Mouse (Mus musculus): ENCODE measurements around the gene Efcab6.
"Not testable (repeated sequence)": the region's sequence is repeated elsewhere in the genome, so short reads cannot be mapped to it uniquely, and the experiment has no call there.

The Efcab6 gene

DNA sequence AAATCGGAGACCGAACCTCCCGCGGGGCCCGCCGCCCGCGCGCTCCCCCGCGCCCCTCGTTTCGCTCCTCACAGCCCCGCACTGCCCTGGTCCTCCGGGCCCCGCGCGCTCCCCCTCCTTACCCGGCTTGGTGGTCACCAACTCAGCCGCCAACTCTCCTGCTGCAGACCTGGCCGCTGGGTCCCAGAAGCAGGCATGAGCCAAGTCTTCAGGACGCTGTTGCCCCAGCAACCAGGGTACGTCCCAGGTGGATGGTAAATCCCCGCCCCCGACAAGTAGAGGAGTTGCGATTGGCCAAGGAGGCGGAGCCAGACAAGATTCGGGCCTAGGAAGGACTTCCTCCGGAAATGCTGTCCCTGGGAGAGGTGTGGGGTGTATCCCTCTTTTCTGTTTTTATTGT, at the start of gene Efcab6:
TSS of gene Efcab6 (minus strand) at position 240 of the 400 bp plus-strand sequence.
- no peak for DNase-seq (ENCODE audit: low spot score)

- DNase-seq (ENCODE audit: low spot score), result no peak
Measured at GRCm38 (mm10) chr15:84113873-84114272, 48.7 kb upstream of the Efcab6 start.

- DNase-seq (ENCODE audit: low spot score), result no peak
Measured at GRCm38 (mm10) chr15:84108899-84109298, 43.7 kb upstream of the Efcab6 start.

- DNase-seq (ENCODE audit: low spot score), result no peak
Measured at GRCm38 (mm10) chr15:84105924-84106500, 40.8 kb upstream of the Efcab6 start.

DNA sequence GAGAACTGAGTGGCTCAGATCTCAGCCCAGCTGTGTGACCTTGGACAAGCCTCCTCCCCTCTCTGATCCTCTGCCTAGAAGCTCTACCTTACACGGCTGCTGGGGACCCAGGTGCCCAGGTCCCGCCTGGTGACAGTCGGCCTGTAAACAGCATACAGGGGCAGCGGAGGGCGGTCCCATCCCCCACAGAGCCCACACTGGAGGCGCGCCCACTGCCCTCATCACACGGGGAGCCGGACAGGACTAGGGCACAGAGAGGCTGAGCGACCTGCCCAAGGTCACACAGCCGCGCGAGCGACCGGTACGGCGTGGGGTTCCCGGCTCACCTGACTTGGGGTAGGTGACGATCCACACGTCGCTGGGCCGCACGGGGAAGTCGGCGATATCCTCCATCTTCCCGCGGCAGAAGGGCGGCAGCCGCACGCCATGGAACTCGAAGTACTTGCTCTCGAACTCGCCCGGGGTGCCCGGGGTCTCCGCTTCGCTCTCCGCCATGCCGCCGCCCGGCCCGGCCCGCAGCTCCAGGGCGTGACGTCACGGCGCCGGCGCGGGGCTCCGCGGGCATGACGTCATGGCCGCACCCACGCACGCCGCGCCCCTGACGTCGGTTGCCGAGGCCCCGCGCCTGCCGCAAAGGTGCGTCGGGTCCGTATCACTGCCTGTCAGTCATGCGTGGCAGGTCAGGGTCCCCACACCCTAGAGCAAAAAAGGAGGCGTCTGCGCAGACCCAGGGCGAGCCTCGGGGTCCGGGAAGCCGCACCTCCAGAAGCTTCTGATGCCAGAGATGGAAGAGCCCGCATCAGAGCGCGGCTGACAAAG, 40.1 kb upstream of the Efcab6 start, which contains the start of gene Sult4a1:
TSS of gene Sult4a1 (minus strand) at position 650 of the 819 bp plus-strand sequence.
- DNase-seq (ENCODE audit: low spot score), result no peak

DNA sequence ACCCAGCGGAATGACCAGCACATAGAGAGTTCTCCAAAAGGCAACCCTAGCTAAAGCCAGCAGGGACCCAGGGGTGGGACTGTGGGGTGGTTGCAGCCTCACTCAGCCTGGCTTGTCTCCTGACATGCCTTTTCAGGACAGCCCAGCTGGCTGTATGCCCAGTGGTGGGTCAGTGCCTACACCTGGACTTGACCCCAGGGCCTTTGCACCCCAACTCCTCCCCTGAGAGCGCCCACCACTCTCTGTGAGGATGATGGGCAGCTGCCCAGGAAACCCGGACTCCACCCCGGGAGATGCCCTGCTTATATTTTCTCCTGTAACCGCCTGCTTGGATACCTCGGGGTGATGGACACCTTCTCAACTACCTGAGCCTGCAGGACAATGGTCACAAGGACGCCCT, 39.4 kb upstream of the Efcab6 start:
- DNase-seq (ENCODE audit: low spot score), result no peak

- not testable (repeated sequence) for DNase-seq (ENCODE audit: low spot score)
Measured at GRCm38 (mm10) chr15:84097536-84097935, 32.4 kb upstream of the Efcab6 start.

DNA sequence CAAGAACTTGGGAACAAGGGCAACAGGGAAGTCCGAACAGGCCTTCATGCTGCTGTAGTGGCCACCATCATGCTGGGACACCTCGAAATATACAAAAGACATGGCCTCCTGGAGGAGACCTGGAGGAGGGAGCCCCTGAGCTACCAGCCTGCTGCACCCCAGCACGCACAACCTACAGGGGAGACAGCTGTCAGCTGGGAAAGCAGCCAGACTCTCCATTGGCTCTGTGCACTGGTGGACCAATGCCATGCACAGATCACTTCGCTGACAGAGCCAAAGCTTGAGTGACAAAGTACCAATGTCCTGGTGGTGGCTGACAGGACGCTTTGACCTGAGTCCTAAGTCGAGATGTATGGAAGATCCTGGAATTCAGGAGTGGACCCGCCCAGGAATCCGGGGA, 30.9 kb upstream of the Efcab6 start:
- DNase-seq (ENCODE audit: low spot score), result no peak

DNA sequence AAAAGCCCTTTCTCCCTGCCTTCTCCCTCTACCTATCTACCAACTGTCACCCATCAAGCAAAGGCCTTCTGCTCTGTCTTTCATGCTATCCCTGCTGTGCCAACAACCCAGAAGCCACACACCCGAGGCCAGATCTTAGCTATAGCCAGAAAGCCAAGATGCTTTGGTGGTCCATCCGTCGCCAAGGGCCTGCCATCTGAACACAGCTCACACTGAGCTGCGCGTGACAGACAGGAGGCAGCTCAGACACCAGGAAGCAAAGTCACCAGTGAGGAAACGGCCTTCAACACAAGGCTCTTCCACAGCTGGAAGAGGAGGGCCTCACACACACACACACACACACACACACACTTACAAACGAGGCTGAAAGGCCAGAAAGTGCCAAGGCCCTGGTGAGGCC, 29.7 kb upstream of the Efcab6 start:
- no peak for DNase-seq (ENCODE audit: low spot score)

- no peak for DNase-seq (ENCODE audit: low spot score)
Measured at GRCm38 (mm10) chr15:84086775-84087174, 21.6 kb upstream of the Efcab6 start.

DNA sequence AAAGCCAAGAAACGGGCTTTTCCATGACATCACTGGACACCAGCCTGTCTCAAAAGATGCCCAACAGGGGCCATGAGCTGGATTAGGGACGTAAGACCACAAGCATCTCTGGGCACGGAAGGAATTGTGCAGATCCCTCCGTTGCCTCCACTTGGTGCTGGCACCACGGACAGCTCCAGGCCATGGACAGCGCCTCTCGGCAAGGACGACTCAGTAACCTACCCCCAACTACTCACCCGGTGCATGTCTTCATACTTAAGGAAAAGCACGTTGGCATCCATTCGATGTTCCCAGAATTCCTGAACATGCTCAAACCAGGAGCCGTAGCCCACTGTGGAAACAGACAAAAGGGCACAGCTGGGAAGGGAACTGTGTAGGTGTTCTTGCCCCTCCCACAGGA, 21.2 kb upstream of the Efcab6 start:
- DNase-seq (ENCODE audit: low spot score), result no peak

DNA sequence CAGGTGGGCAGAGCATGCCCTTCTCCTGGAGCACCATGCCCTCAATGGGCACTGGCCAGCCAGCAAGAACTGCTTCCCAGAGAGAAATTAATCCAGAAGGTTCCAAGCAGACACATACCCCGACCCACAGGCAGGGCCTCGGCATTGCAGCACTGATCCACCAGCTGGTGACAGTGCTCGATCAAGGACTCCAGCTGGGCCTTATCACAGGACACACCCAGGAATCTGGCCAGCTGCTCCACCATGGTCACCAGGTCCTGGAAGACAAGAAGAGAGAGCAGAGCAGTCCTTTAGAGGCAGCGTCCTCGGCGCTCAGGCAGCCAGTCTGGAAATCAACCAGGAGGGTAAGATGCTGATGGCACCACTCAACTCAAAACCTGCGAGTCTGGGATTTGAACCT, 14.9 kb upstream of the Efcab6 start:
- DNase-seq (ENCODE audit: low spot score), result no peak

- no peak for DNase-seq (ENCODE audit: low spot score)
Measured at GRCm38 (mm10) chr15:84079519-84079918, 14.3 kb upstream of the Efcab6 start.

- DNase-seq (ENCODE audit: low spot score), result no peak
Measured at GRCm38 (mm10) chr15:84078667-84079066, 13.5 kb upstream of the Efcab6 start.

DNA sequence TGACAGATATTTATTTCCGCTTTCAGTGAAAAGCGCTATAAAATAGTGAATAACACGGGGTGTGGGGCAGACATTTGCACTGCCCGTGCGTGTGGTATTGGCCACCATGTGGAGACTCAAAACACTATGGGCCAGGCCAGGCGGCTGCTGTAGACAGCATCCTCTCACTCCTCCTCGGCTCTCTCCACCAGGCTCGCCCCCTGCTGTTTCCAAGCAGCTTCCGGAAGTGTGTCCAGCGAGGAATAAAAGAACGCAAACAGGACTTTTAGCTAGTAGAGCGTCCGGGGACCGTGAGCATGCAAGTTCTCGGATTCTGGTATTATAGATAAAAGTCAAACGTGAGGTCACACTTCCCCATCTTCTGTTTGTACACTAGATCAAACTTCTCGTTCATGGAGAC, 12.0 kb upstream of the Efcab6 start:
- no peak for DNase-seq (ENCODE audit: low spot score)

DNA sequence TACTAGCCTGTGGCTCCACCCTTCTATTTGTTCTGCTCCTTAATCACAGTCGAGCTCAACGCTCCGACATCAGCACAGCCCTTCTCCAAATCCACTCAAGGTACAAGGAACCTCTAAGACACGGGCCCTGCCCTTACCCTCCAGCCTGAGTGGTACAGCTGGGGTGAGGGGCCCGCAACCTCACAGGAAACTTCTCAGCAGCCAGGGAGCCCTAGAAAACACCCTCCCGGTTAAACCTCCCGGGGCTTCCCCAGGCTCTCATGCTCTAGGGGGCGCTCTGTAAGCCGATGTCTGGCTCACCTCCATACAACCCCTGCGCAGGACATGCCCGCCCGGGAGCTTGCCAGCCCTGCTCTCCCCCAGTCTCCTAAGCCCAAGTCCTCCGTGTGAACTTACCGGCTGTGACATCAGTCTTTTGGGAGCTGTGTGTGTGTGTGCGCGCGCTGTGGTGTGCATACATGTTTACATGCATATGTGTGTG, 9.6 kb upstream of the Efcab6 start:
- DNase-seq (ENCODE audit: low spot score), result no peak

DNA sequence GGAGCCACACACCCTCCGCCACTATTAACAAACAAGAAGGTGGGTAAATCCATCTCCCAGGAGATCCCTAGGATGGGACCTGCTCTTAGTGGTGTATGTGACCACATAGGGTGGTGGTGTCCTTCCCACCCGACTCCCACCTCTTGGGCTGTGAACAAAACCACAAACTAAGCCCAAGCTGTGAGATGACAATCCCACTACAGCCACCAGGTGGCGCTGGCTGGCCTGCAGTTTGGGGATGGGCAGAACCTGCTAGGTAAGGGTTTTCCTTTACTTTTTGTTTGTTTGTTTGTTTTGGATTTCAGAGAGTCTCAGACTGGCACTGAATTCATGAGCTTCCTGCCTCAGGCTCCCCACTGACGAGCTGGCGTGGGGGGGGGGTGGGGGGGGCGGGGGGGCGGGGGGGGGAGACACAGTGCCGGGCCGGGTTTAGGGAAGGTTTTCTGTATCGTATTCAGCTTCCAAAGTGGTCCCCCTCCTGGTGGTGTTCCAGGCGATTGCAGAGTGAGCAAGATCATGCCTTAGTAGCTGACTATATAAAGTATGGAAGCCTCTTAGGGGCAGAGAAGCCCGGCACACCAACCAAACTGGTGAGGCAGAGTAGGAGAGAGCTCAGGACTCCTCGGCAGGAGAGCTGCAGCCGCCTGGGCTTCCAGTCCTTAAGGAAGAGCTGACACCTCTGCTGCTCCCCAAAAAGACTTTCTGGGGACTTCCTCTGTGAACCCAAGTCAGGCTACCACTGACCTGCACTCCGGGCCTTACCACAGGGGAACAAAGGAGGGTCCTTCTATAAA, 8.9 kb upstream of the Efcab6 start:
- DNase-seq (ENCODE audit: low spot score), result peak; percentile 61

DNA sequence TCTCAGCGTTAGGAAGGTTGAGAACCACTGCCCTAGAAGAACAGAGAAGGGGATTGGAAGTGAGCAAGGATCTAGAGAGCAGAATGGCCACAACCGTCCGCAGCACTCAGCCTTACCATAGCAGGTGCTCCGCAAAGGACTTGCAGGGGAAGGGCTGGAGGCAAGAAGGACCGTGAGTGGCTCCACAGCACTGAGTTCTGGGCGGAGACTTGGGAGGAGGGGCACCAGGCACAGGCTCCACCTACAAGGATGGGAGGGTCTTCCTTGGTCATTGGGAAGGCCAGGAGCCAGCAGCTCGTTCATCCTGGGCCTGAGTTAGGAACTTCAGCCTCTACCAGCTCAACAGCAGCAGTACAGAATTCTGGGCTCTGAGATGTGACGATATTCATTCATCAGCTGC, 7.9 kb upstream of the Efcab6 start:
- no peak for DNase-seq (ENCODE audit: low spot score)

DNA sequence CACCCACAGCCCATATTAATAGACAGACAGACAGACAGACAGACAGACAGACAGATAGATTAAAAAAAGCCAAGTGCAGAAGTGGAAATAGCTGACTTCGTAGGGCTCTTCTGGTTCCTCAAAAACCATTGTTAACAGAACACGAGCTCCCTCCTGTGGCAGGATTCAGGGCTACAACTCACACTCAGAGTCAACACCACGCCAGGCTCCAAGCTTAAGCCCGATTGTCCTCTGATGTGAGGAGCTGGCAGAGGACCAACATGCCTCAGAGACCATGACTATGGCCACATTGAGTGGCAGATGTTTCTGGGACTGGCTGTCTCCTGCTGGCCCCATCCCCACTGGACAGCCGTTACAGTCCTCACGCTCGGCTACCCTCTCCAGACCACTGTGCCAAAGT, 7.0 kb upstream of the Efcab6 start:
- DNase-seq (ENCODE audit: low spot score), result peak; percentile 35

DNA sequence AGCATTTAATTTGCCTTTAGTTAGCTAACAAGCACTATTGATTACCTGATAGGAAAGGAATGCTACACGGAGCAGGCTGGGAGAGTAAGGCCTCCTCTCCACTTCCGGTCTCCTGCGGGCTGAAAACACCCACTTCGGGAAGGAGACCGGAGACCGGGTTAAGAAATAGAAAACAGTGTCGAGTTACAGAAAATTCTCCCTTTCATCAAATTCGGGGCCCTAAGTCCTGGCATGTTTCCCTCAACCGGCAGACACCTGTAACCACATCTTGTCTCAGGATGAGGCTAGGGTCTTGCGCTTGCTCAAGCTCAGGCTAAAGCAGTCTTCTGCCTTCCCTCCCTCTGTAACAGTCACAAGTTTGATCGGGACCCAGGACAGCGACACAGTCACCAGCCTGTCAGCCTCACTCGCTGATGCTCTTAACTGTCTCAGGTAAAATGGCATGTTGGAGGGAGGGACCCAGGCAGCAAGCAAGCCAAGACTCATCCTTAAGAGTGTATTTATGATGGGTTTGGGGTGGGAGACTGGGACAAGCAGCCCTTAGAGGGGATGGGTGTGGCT, 5.0 kb upstream of the Efcab6 start:
- DNase-seq (ENCODE audit: low spot score), result no peak

DNA sequence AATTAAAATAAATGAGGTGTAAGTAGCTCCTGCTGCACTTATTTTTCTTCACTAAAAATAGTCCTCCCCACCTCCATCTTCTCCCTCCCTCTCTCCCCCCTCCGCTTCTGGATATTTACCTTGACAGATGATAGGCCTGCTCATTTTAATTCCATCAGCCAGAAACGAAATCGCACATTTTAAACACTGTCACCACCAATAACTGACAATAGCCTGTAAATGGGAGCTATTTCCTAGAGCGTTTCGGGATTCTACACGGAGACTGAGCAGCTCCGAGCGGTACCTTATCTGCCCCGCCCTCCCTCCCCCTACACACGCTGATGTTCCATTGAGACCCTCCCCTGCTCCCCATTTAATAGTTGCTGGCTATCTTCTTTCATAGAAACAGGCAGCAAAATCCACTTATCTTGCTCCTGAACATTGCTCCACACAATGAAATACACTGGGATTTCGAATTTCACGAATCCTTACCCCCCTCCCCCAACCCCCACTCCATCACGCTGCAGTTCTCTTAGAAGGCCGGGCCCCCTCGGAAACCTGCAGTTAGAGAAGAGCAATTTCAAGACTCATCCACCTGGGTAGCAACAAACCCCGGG, 4.4 kb upstream of the Efcab6 start:
- no peak for DNase-seq (ENCODE audit: low spot score)

GRCm38 (mm10) chr15:84065701-84066100, 522 bp upstream of the Efcab6 start:
- DNase-seq (ENCODE audit: low spot score), result no peak
